ENCODE assay signal across 8 mouse cellular contexts in the genomic region with DNA sequence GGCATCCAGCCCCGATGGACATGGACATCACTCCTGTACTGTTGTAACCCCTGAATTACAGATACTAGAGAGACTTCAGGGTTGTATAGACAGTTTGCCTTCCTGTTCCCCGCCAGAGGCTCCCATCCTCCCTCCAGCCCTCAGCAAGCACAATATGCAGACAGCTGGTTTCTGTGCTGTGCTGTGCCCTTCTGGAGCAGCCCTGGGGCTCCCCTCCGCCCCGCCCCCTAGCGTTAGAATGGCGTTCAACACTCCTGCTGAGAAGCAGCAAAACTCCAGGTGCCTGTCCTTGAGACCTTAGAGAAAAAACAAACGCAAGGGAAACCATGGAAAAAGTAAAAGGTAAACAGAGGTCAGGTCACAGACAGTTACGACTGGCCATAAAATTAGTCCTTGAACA. TPM values are rescaled to one million over a fixed set of nuclear protein-coding genes. Genes with fewer than 3 reads are reported as not detected.
A peak's percentile ranks its signal among the peaks of the same experiment; 100 is the strongest.
DNase-seq lines count a peak whose midpoint lies in the region; TF ChIP-seq lines count a peak whose summit lies in the region.

No protein-coding gene starts in this region.

- TF ChIP-seq CTCF in kidney, adult 2 months (conservative IDR thresholded peaks at IDR 0.05; ENCODE audit: insufficient read depth, insufficient read length, low read depth, low read length), result peak; percentile 70

- intact Hi-C loops in gastrocnemius, postnatal 14 days (cut with DNase I; ENCODE audit: low total_unique reads), result loop anchor here (2.0 kb wide), 1 partner anchor 60 kb away; no protein-coding TSS in a partner anchor

- H3K27me3 ChIP-seq in kidney, adult 2 months (replicated peaks; ENCODE audit: control insufficient read depth, insufficient read depth, low read length), result no peaks in the 10 kb centered on the region

- no peak overlapping the region for H3K4me3 ChIP-seq in kidney, adult 2 months (ENCODE audit: insufficient read depth, low read depth, low read length)

- TF ChIP-seq POLR2A in kidney, adult 2 months (IDR thresholded peaks at IDR 0.05; ENCODE audit: low read depth, low read length), result no peak

- WGBS in kidney, adult 2 months, result 11% methylated on average over 8 of the region's 8 CpGs

- H3K27ac ChIP-seq in kidney, adult 2 months (ENCODE audit: insufficient read depth, low read depth, low read length), result no peak overlapping the region

- no peaks in the 10 kb centered on the region for H3K4me1 ChIP-seq in kidney, adult 2 months (ENCODE audit: control insufficient read depth, insufficient read depth, low read length)

- no peaks in the 10 kb centered on the region for H3K36me3 ChIP-seq in kidney, adult 2 months (ENCODE audit: control insufficient read depth, insufficient read depth, low read length)

- peak; percentile 54 for DNase-seq in 3134 (ENCODE audit: extremely low read depth, insufficient read length, low spot score)
- DNase-seq in CD8-positive naive resting alpha-beta T cell, adult 2 months (ENCODE audit: low read depth in 2 of 2, low spot score in 2 of 2), result peak; percentile 57 to 70
- peak; percentile 41 for DNase-seq in c-Kit-positive CD71-negative TER-119-negative erythroid progenitor cells, embryonic 14.5 days (ENCODE audit: low read depth)
- DNase-seq in gastrocnemius, postnatal 14 days, result peak; percentile 75
- peak; percentile 65 for DNase-seq in kidney, adult 2 months
- DNase-seq in lung, adult 18-20 months, result peak; percentile 43 to 59
- DNase-seq in ovary, adult 18-20 months (ENCODE audit: low spot score), result peak; percentile 49
- peak; percentile 71 to 75 for DNase-seq in thymus, postnatal 36 days

RNA-seq across cellular contexts. Expression of a gene that starts 59.9 kb away (rescaled TPM):
- total RNA-seq in gastrocnemius, postnatal 14 days (2021), result not detected
- 0.11 and 0.27 TPM in 2 replicates for polyA plus RNA-seq in kidney, adult 2 months (2012; rRNA removed)
